Mouse (Mus musculus) MEL (cell line): ENCODE measurements around the gene Mitf. TPM values are rescaled to one million over a fixed set of nuclear protein-coding genes. Genes with fewer than 3 reads are reported as not detected.

Source experiments
- DNase-seq: peaks from one replicate; pipeline ENCODE4 v3.0.0; 2011; ENCODE audit warnings: low read depth, low spot score
- H3K27ac ChIP-seq: 2 replicates; pipeline ENCODE4 v1.5.1; 2012; ENCODE audit warnings: low read depth, mild to moderate bottlenecking, control low read depth, low read length, moderate library complexity; ENCODE audit not compliant: control insufficient read depth
- H3K27me3 ChIP-seq, 2 experiments: fragments of 150-350 bp in 1 of 2; sonication (generic) in 1 of 2; 2 replicates each; pipeline ENCODE4 v1.6.1; 2012; ENCODE audit warnings: low read length in 2 of 2, mild to moderate bottlenecking in 2 of 2, improper control_type of control experiment in 1 of 2, moderate library complexity in 1 of 2; ENCODE audit not compliant: insufficient read depth in 2 of 2, control insufficient read depth in 1 of 2
- H3K36me3 ChIP-seq, 2 experiments: 2 replicates each; pipeline ENCODE4 v1.6.1; 2012 to 2014; ENCODE audit warnings: low read length in 2 of 2, improper control_type of control experiment in 1 of 2, inconsistent platforms in 1 of 2, mild to moderate bottlenecking in 1 of 2; ENCODE audit not compliant: insufficient read depth in 2 of 2, control insufficient read depth in 1 of 2
- H3K4me1 ChIP-seq, 2 experiments: fragments of 150-350 bp in 1 of 2; sonication (generic) in 1 of 2; 2 replicates each; pipeline ENCODE4 v1.6.1; 2012; ENCODE audit warnings: low read length in 2 of 2, improper control_type of control experiment in 1 of 2, mild to moderate bottlenecking in 1 of 2; ENCODE audit not compliant: insufficient read depth in 2 of 2, control insufficient read depth in 1 of 2
- H3K4me3 ChIP-seq, 2 experiments: fragments of 150-350 bp in 1 of 2; sonication (generic) in 1 of 2; 2 replicates each; pipeline ENCODE4 v1.5.1; 2012; ENCODE audit warnings: low read depth in 2 of 2, low read length in 2 of 2, mild to moderate bottlenecking in 2 of 2, moderate library complexity in 2 of 2, control low read depth in 1 of 2, improper control_type of control experiment in 1 of 2; ENCODE audit not compliant: control insufficient read depth in 1 of 2, insufficient read depth in 1 of 2
- H3K79me2 ChIP-seq: 2 replicates; pipeline ENCODE4 v1.6.1; 2012; ENCODE audit warnings: mild to moderate bottlenecking, low read length, moderate library complexity; ENCODE audit not compliant: control insufficient read depth, poor library complexity, insufficient read depth
- H3K9ac ChIP-seq: 2 replicates; pipeline ENCODE4 v1.6.1; 2012; ENCODE audit warnings: low read depth, mild to moderate bottlenecking, control low read depth, low read length, moderate library complexity; ENCODE audit not compliant: control insufficient read depth, poor library complexity, severe bottlenecking
- H3K9me3 ChIP-seq: fragments of 150-350 bp; sonication (generic); replicated peaks from 2 replicates; pipeline ENCODE4 v1.6.1; 2012; ENCODE audit warnings: mild to moderate bottlenecking, low read length, improper control_type of control experiment, moderate library complexity; ENCODE audit not compliant: insufficient read depth
- CHD1 ChIP-seq: IDR thresholded peaks from 2 replicates; pipeline ENCODE4 v1.6.1; 2012; ENCODE audit warnings: low read depth, mild to moderate bottlenecking, inconsistent platforms, low read length, improper control_type of control experiment
- CHD2 ChIP-seq: IDR thresholded peaks from 2 replicates; pipeline ENCODE4 v1.6.1; 2011; ENCODE audit warnings: low read length, improper control_type of control experiment
- ELF1 ChIP-seq: IDR thresholded peaks from 2 replicates; pipeline ENCODE4 v1.6.1; 2014; ENCODE audit warnings: low read depth, mild to moderate bottlenecking, inconsistent platforms, low read length, improper control_type of control experiment, moderate library complexity
- EP300 ChIP-seq, 2 experiments: IDR thresholded peaks; 2 replicates each; pipeline ENCODE4 v1.6.1; 2011; ENCODE audit warnings: improper control_type of control experiment in 2 of 2, low read length in 2 of 2, low read depth in 1 of 2, mild to moderate bottlenecking in 1 of 2
- ETS1 ChIP-seq: IDR thresholded peaks from 2 replicates; pipeline ENCODE4 v1.6.1; 2012; ENCODE audit warnings: low read depth, mild to moderate bottlenecking, inconsistent platforms, low read length, improper control_type of control experiment, moderate library complexity
- GATA1 ChIP-seq: IDR thresholded peaks from 2 replicates; pipeline ENCODE4 v1.6.1; 2011; ENCODE audit warnings: low read depth, low read length, improper control_type of control experiment
- HCFC1 ChIP-seq: IDR thresholded peaks from 2 replicates; pipeline ENCODE4 v1.6.1; 2012; ENCODE audit warnings: low read depth, mild to moderate bottlenecking, inconsistent platforms, low read length, improper control_type of control experiment, moderate library complexity
- KAT2A ChIP-seq: conservative IDR thresholded peaks from 2 replicates; pipeline ENCODE4 v1.6.1; 2012; ENCODE audit warnings: low read depth, low read length, improper control_type of control experiment, inconsistent platforms
- MAZ ChIP-seq: IDR thresholded peaks from 2 replicates; pipeline ENCODE4 v1.6.1; 2012; ENCODE audit warnings: low read depth, mild to moderate bottlenecking, inconsistent platforms, low read length, improper control_type of control experiment
- MYB ChIP-seq: IDR thresholded peaks from 2 replicates; pipeline ENCODE4 v1.6.1; 2011; ENCODE audit warnings: mild to moderate bottlenecking, low read depth, low read length, improper control_type of control experiment
- NELFE ChIP-seq: IDR thresholded peaks from 2 replicates; pipeline ENCODE4 v1.6.1; 2011; ENCODE audit warnings: low read depth, low read length, improper control_type of control experiment
- NRF1 ChIP-seq: IDR thresholded peaks from 2 replicates; pipeline ENCODE4 v1.6.1; 2014; ENCODE audit warnings: low read depth, mild to moderate bottlenecking, inconsistent platforms, low read length, improper control_type of control experiment, moderate library complexity; ENCODE audit not compliant: poor library complexity, insufficient read depth, severe bottlenecking
- POLR2A ChIP-seq, 2 experiments: IDR thresholded peaks; 2 replicates each; pipeline ENCODE4 v1.6.1; 2011 to 2012; ENCODE audit warnings: low read length in 2 of 2, mild to moderate bottlenecking in 2 of 2, control low read depth in 1 of 2, improper control_type of control experiment in 1 of 2, low read depth in 1 of 2, moderate library complexity in 1 of 2; ENCODE audit not compliant: control insufficient read depth in 1 of 2, insufficient read depth in 1 of 2, poor library complexity in 1 of 2
- POLR2AphosphoS2 ChIP-seq: IDR thresholded peaks from 2 replicates; pipeline ENCODE4 v1.6.1; 2011; ENCODE audit warnings: low read length, improper control_type of control experiment
- SIN3A ChIP-seq: IDR thresholded peaks from 2 replicates; pipeline ENCODE4 v1.6.1; 2012; ENCODE audit warnings: low read length, improper control_type of control experiment, inconsistent platforms
- USF1 ChIP-seq: IDR thresholded peaks from 2 replicates; pipeline ENCODE4 v1.6.1; 2014; ENCODE audit warnings: low read depth, mild to moderate bottlenecking, inconsistent platforms, low read length, improper control_type of control experiment, moderate library complexity
- ZC3H11A ChIP-seq: IDR thresholded peaks from 2 replicates; pipeline ENCODE4 v1.6.1; 2012; ENCODE audit warnings: low read depth, mild to moderate bottlenecking, inconsistent platforms, low read length, improper control_type of control experiment
- ZKSCAN1 ChIP-seq: IDR thresholded peaks from 2 replicates; pipeline ENCODE4 v1.6.1; 2012; ENCODE audit warnings: low read depth, mild to moderate bottlenecking, inconsistent platforms, low read length, improper control_type of control experiment, moderate library complexity
- ZNF384 ChIP-seq: IDR thresholded peaks from 2 replicates; pipeline ENCODE4 v1.6.1; 2012; ENCODE audit warnings: low read depth, mild to moderate bottlenecking, inconsistent platforms, low read length, improper control_type of control experiment
- polyA plus RNA-seq, 2 experiments: library from polyadenylated mRNA; stranded (reverse) in 1 of 2; unstranded in 1 of 2; fragments of >175 nt in 1 of 2; fragments of >200 nt in 1 of 2; gene quantifications; 2 replicates each; pipeline versions ENCODE4 v1.2.1 to v1.2.4; 2012; ENCODE audit warnings: low replicate concordance in 2 of 2, low read depth in 1 of 2; ENCODE audit not compliant: insufficient read length in 2 of 2, insufficient read depth in 1 of 2, missing spikeins in 1 of 2
- total RNA-seq: library from RNA; depleted of rRNA; stranded (reverse); fragments of 300-350 nt; gene quantifications from 2 replicates; pipeline ENCODE4 v1.2.3, GENCODE M21; 2012

The Mitf gene
- total and polyA plus RNA-seq, 3 experiments = 1.8 to 2.1 TPM; not detected in 1

GRCm38 (mm10) chr6:97918481-97918880 lies 111.6 kb downstream of the Mitf start:
- Histone ChIP-seq H3K36me3 (peaks cover 0 to 5% of the 10 kb centered on the region in 2 experiments; a peak in 2 of 4 replicates), H3K9me3 (no peaks in the 10 kb centered on the region), H3K9ac (no peak overlapping the region), H3K27ac (no peak overlapping the region), H3K4me1 (peaks cover 0 to 4% of the 10 kb centered on the region in 2 experiments; a peak in 2 of 4 replicates), H3K4me3 (no peak overlapping the region), H3K27me3 (no peaks in the 10 kb centered on the region), H3K79me2 (no peaks in the 10 kb centered on the region)
- DNase-seq = no peak
- TF ChIP-seq CHD1 = no peak
- TF ChIP-seq GATA1 = no peak
- TF ChIP-seq POLR2A (IDR thresholded peaks at IDR 0.05; ENCODE audit: control insufficient read depth in 1 of 2, insufficient read depth in 1 of 2, low read depth in 1 of 2, low read length in 2 of 2, poor library complexity in 1 of 2) = no peak
- TF ChIP-seq EP300 (IDR thresholded peaks at IDR 0.05; ENCODE audit: low read depth in 1 of 2, low read length in 2 of 2) = no peak
- TF ChIP-seq NRF1 = no peak
- no peak for TF ChIP-seq NELFE
- TF ChIP-seq ZKSCAN1 = no peak
- no peak for TF ChIP-seq ELF1

GRCm38 (mm10) chr6:97919287-97919686 lies 112.4 kb downstream of the Mitf start:
- Histone ChIP-seq H3K9ac (no peak overlapping the region), H3K4me3 (no peak overlapping the region), H3K36me3 (peaks cover 0 to 5% of the 10 kb centered on the region in 2 experiments; a peak in 2 of 4 replicates)
- DNase-seq = no peak
- TF ChIP-seq USF1 (no peak), ZNF384 (no peak), CHD1 (no peak), POLR2AphosphoS2 (no peak), ZC3H11A (no peak), ETS1 (no peak), EP300 (IDR thresholded peaks at IDR 0.05; ENCODE audit: low read depth in 1 of 2, low read length in 2 of 2) (no peak)
- TF ChIP-seq, all 39 proteins: peak for 0
- Histone ChIP-seq H3K27ac (no peak overlapping the region), H3K4me1 (peaks cover 0 to 4% of the 10 kb centered on the region in 2 experiments; a peak in 2 of 4 replicates), H3K27me3 (no peaks in the 10 kb centered on the region), H3K79me2 (no peaks in the 10 kb centered on the region), H3K9me3 (no peaks in the 10 kb centered on the region)

GRCm38 (mm10) chr6:97921591-97921990 lies 114.7 kb downstream of the Mitf start:
- Histone ChIP-seq H3K4me3 (no peak overlapping the region), H3K36me3 (peaks cover 0 to 5% of the 10 kb centered on the region in 2 experiments; a peak in 2 of 4 replicates), H3K9ac (no peak overlapping the region), H3K4me1 (peaks cover 0 to 4% of the 10 kb centered on the region in 2 experiments; a peak in 2 of 4 replicates), H3K9me3 (no peaks in the 10 kb centered on the region), H3K27me3 (no peaks in the 10 kb centered on the region), H3K79me2 (no peaks in the 10 kb centered on the region), H3K27ac (no peak overlapping the region)
- TF ChIP-seq POLR2AphosphoS2 (no peak), SIN3A (no peak), KAT2A (no peak), NELFE (no peak), ELF1 (no peak), MAZ (no peak), HCFC1 (no peak), CHD2 (no peak), MYB (no peak), ZC3H11A (no peak)
- no peak for DNase-seq
